Mouse (Mus musculus): ENCODE measurements around the gene Nr5a1. TPM values are rescaled to one million over a fixed set of nuclear protein-coding genes. Genes with fewer than 3 reads are reported as not detected.
A peak's percentile ranks its signal among the peaks of the same experiment; 100 is the strongest.

Gene Nr5a1
- polyA plus RNA-seq (2015; fragmentation: Nextera tagmentation; extraction: Ambion mirVana): 1.1 and 1.2 TPM in 2 replicates

GRCm38 (mm10) chr2:38714324-38714723, at the start of gene Nr5a1:
Nr5a1 (minus strand) TSS chr2:38714542.
- 86% methylated on average over 13 of the region's 13 CpGs for WGBS
- Histone ChIP-seq H3K27ac (no peak within 1 kb of the TSS), H3K4me2 (no peak within 1 kb of the TSS), H3K9ac (no peak within 1 kb of the TSS), H3K4me3 (replicated peaks) (no peak within 1 kb of the TSS), H3K27me3 (replicated peaks) (peaks cover 54% of the 10 kb centered on the region), H3K36me3 (no peaks in the 10 kb centered on the region), H3K4me1 (peaks cover 21% of the 10 kb centered on the region), H3K9me3 (no peaks in the 10 kb centered on the region)
- ATAC-seq (ENCODE audit: insufficient read depth, low FRiP score, low read depth): no peak

DNA sequence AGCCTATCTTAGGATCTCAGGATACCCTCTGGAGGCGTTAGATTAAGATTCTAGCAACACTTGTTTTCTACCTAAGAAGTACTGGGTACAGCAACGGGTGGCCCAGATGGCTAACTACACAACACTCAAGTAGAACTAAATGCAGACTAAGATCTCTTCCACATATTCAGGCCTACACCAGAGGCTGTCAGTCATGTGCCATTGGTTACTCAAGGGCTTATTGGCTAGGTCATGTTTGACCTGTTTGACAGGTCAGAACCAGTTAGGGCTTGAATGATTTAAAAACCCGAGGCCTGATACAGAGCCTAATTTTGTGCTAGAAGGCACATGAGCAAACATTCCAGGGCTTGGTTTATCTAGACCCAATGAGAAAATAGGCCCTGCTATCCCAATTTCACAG, 25.5 kb upstream of the Nr5a1 start:
- H3K27me3 ChIP-seq (replicated peaks): no peaks in the 10 kb centered on the region
- no peaks in the 10 kb centered on the region for H3K4me1 ChIP-seq
- no peaks in the 10 kb centered on the region for H3K36me3 ChIP-seq
- no peak overlapping the region for H3K27ac ChIP-seq
- no peak overlapping the region for H3K4me3 ChIP-seq (replicated peaks)
- 71% methylated on average over 3 of the region's 3 CpGs for WGBS
- no peak overlapping the region for H3K9ac ChIP-seq
- H3K9me3 ChIP-seq: no peaks in the 10 kb centered on the region
- H3K4me2 ChIP-seq: no peak overlapping the region
- ATAC-seq (ENCODE audit: insufficient read depth, low FRiP score, low read depth): 0 out of 2 replicates have a peak, but pooled peaks have one; percentile 58

GRCm38 (mm10) chr2:38739410-38739809, 25.1 kb upstream of the Nr5a1 start:
- Histone ChIP-seq H3K9me3 (no peaks in the 10 kb centered on the region), H3K9ac (no peak overlapping the region), H3K27me3 (replicated peaks) (no peaks in the 10 kb centered on the region), H3K4me1 (no peaks in the 10 kb centered on the region), H3K4me2 (no peak overlapping the region), H3K4me3 (replicated peaks) (no peak overlapping the region), H3K36me3 (no peaks in the 10 kb centered on the region), H3K27ac (no peak overlapping the region)
- peak; percentile 56; the same call in 1 of the 2 replicates for ATAC-seq (ENCODE audit: insufficient read depth, low FRiP score, low read depth)
- WGBS: 24% methylated on average over 7 of the region's 7 CpGs

DNA sequence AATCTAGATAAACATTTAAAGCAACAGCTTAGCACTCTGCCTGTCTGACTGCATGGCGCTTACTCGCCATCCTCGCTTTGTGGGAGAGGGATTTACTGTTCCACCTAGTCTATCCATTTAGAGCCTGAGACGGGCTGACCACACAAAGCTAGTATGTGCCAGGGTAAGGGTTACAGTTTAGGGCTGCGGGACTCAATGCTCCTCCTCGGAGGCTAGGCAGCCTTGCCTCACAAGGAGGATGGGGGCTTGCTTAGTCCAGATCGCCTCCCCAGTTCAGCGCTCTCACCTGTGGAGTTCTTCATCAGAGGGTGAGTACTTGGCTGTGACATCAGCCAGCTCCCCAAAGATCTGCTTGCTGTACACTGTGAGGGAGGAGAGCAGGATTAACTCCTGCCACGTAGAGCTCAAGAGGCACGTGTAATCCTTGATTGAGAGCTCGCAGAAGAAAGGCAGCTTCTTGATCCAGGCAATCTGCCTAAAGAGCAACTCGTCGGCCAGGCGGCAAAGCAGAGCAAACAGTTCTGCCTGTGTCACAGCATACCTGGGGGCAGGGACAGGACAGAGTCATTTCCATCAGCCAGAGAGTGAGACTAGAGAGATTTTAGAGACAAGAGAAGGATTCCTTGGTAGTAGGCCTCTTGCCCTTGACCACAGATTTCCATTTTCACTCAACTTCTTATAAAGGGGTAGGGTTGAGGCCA, 24.4 kb upstream of the Nr5a1 start:
- Histone ChIP-seq H3K9ac (no peak overlapping the region), H3K27ac (no peak overlapping the region), H3K9me3 (no peaks in the 10 kb centered on the region), H3K4me2 (no peak overlapping the region), H3K4me3 (replicated peaks) (no peak overlapping the region), H3K4me1 (no peaks in the 10 kb centered on the region), H3K27me3 (replicated peaks) (no peaks in the 10 kb centered on the region), H3K36me3 (no peaks in the 10 kb centered on the region)
- ATAC-seq (ENCODE audit: insufficient read depth, low FRiP score, low read depth): no peak
- 82% methylated on average over 14 of the region's 14 CpGs for WGBS

DNA sequence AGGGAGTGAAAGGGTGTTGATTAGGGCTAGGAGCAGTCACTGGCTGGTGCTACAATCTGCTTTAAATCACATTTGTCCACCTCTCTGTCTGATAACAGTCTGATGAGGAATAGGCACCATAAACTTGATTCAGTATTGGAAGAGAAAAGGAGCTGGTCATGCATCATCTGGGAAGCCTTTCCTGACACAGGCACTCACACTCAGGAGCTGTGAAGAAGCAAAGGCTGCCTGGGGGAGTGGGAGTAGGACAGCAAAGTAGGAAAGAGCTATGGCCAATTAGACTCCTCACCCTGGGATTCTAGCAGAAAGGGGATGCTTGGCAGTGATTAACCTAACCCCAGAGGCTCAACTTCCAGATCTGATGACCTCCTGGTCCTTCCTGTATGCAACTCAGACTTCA, 21.4 kb upstream of the Nr5a1 start:
- Histone ChIP-seq H3K9ac (no peak overlapping the region), H3K27ac (no peak overlapping the region), H3K4me3 (replicated peaks) (no peak overlapping the region), H3K4me1 (no peaks in the 10 kb centered on the region), H3K4me2 (no peak overlapping the region), H3K36me3 (no peaks in the 10 kb centered on the region), H3K9me3 (no peaks in the 10 kb centered on the region), H3K27me3 (replicated peaks) (no peaks in the 10 kb centered on the region)
- ATAC-seq (ENCODE audit: insufficient read depth, low FRiP score, low read depth): no peak

GRCm38 (mm10) chr2:38734721-38735120, 20.4 kb upstream of the Nr5a1 start:
- Histone ChIP-seq H3K36me3 (no peaks in the 10 kb centered on the region), H3K4me2 (no peak overlapping the region), H3K4me3 (replicated peaks) (no peak overlapping the region), H3K27me3 (replicated peaks) (no peaks in the 10 kb centered on the region), H3K4me1 (no peaks in the 10 kb centered on the region), H3K9ac (no peak overlapping the region), H3K9me3 (no peaks in the 10 kb centered on the region), H3K27ac (no peak overlapping the region)
- ATAC-seq (ENCODE audit: insufficient read depth, low FRiP score, low read depth): no peak
- 54% methylated on average over 5 of the region's 5 CpGs for WGBS

DNA sequence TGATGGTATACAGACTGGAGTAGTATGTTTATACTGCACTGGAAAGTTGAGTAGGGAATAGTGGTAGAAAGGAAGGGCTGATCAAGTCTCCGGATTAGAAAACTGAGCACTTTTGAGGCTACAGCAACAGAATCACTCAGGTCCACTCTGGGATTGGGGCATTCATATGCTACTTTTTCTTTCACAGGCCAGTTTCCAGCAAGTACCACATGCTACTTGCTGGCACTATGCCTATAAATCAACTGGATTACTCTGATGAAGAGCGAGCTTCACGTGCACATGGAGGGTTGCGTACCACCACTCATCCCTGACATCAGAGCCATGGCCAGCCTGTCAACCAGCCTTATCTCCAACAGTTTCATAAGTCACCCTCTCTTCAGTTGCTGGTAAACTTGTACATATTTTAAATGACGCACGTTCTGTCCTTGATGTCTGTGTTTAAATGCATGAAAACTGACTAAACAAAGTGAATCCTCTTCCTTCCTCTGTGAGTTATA, 16.0 kb upstream of the Nr5a1 start:
- no peaks in the 10 kb centered on the region for H3K9me3 ChIP-seq
- WGBS: 84% methylated on average over 6 of the region's 6 CpGs
- no peak overlapping the region for H3K27ac ChIP-seq
- no peak for ATAC-seq (ENCODE audit: insufficient read depth, low FRiP score, low read depth)
- no peaks in the 10 kb centered on the region for H3K4me1 ChIP-seq
- no peaks in the 10 kb centered on the region for H3K27me3 ChIP-seq (replicated peaks)
- H3K4me2 ChIP-seq: no peak overlapping the region
- H3K36me3 ChIP-seq: no peaks in the 10 kb centered on the region
- no peak overlapping the region for H3K4me3 ChIP-seq (replicated peaks)
- no peak overlapping the region for H3K9ac ChIP-seq

GRCm38 (mm10) chr2:38725427-38725826, 11.1 kb upstream of the Nr5a1 start:
- H3K27ac ChIP-seq: no peak overlapping the region
- H3K4me1 ChIP-seq: no peaks in the 10 kb centered on the region
- no peak overlapping the region for H3K4me2 ChIP-seq
- WGBS: 57% methylated on average over 3 of the region's 3 CpGs
- no peak overlapping the region for H3K9ac ChIP-seq
- no peaks in the 10 kb centered on the region for H3K9me3 ChIP-seq
- peak; percentile 68 for ATAC-seq (ENCODE audit: insufficient read depth, low FRiP score, low read depth)
- no peaks in the 10 kb centered on the region for H3K36me3 ChIP-seq
- no peaks in the 10 kb centered on the region for H3K27me3 ChIP-seq (replicated peaks)
- H3K4me3 ChIP-seq (replicated peaks): no peak overlapping the region

GRCm38 (mm10) chr2:38723378-38723777, 9.0 kb upstream of the Nr5a1 start:
- no peaks in the 10 kb centered on the region for H3K27me3 ChIP-seq (replicated peaks)
- H3K27ac ChIP-seq: no peak overlapping the region
- H3K36me3 ChIP-seq: no peaks in the 10 kb centered on the region
- 85% methylated on average over 4 of the region's 4 CpGs for WGBS
- H3K4me3 ChIP-seq (replicated peaks): no peak overlapping the region
- no peaks in the 10 kb centered on the region for H3K4me1 ChIP-seq
- H3K9ac ChIP-seq: no peak overlapping the region
- no peak for ATAC-seq (ENCODE audit: insufficient read depth, low FRiP score, low read depth)
- no peak overlapping the region for H3K4me2 ChIP-seq
- H3K9me3 ChIP-seq: no peaks in the 10 kb centered on the region

GRCm38 (mm10) chr2:38722076-38722475, 7.7 kb upstream of the Nr5a1 start:
- no peak overlapping the region for H3K4me3 ChIP-seq (replicated peaks)
- H3K4me1 ChIP-seq: no peaks in the 10 kb centered on the region
- H3K9me3 ChIP-seq: no peaks in the 10 kb centered on the region
- 58% methylated on average over 4 of the region's 4 CpGs for WGBS
- no peak overlapping the region for H3K9ac ChIP-seq
- no peak overlapping the region for H3K27ac ChIP-seq
- H3K4me2 ChIP-seq: no peak overlapping the region
- no peak for ATAC-seq (ENCODE audit: insufficient read depth, low FRiP score, low read depth)
- H3K36me3 ChIP-seq: no peaks in the 10 kb centered on the region
- H3K27me3 ChIP-seq (replicated peaks): no peaks in the 10 kb centered on the region

DNA sequence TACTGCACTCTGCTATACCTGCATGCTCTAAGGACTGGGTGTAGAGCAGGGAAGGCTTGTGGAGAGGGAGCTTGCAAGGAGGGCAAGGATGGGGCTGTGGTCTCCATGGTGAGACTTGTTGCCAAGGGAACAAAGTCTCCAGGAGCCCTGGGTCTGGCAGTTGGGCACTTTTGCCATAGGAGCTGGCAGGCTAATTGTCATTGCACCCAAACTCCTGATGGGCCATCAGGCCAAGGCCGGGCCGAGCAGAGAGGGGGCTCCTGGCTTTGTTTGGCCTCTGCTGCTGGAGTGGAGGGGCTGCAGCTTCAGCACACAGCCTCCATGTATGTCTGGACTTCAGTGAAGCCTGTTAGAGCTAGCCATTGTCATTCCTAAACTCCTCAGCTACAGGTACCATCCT, 6.3 kb upstream of the Nr5a1 start:
- WGBS: 80% methylated on average over 2 of the region's 2 CpGs
- no peak for ATAC-seq (ENCODE audit: insufficient read depth, low FRiP score, low read depth)
- H3K9ac ChIP-seq: no peak overlapping the region
- H3K4me3 ChIP-seq (replicated peaks): no peak overlapping the region
- no peaks in the 10 kb centered on the region for H3K27me3 ChIP-seq (replicated peaks)
- H3K27ac ChIP-seq: no peak overlapping the region
- H3K4me1 ChIP-seq: no peaks in the 10 kb centered on the region
- H3K36me3 ChIP-seq: no peaks in the 10 kb centered on the region
- no peak overlapping the region for H3K4me2 ChIP-seq
- H3K9me3 ChIP-seq: no peaks in the 10 kb centered on the region

DNA sequence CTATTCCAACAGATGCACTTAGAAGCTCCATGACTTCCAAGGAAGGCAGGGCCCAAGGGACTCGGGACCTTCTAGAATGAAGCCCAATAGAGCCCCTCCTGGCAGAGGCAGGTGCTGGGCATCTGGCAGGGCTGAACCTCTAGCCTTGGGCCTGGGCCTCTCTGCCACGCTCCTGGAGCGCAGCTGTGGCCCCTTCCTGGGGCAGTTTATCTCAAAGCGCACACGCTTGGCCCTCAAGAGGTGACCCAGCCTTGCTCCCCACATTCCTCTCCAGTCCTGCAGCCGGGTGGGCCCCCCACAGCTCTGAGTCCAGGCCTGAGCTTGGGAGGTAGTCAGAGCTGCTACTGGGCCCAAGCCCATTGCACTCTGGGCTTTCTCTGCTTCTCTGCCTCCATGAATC, 5.0 kb upstream of the Nr5a1 start:
- Histone ChIP-seq H3K4me2 (no peak overlapping the region), H3K9me3 (no peaks in the 10 kb centered on the region)
- WGBS: 60% methylated on average over 6 of the region's 6 CpGs

GRCm38 (mm10) chr2:38718676-38719075, 4.3 kb upstream of the Nr5a1 start:
- no peaks in the 10 kb centered on the region for H3K9me3 ChIP-seq
- H3K36me3 ChIP-seq: no peaks in the 10 kb centered on the region
- H3K4me2 ChIP-seq: no peak overlapping the region
- WGBS: 54% methylated on average over 8 of the region's 8 CpGs
- no peak for ATAC-seq (ENCODE audit: insufficient read depth, low FRiP score, low read depth)
- H3K4me1 ChIP-seq: no peaks in the 10 kb centered on the region
- H3K27ac ChIP-seq: no peak overlapping the region
- H3K9ac ChIP-seq: no peak overlapping the region
- H3K4me3 ChIP-seq (replicated peaks): no peak overlapping the region
- H3K27me3 ChIP-seq (replicated peaks): peaks cover 10% of the 10 kb centered on the region

More for the DNA sequence above, 5.0 kb upstream of the Nr5a1 start:
- Histone ChIP-seq H3K4me3 (replicated peaks) (no peak overlapping the region), H3K27ac (no peak overlapping the region), H3K9ac (no peak overlapping the region), H3K27me3 (replicated peaks) (peaks cover 3% of the 10 kb centered on the region), H3K4me1 (no peaks in the 10 kb centered on the region), H3K36me3 (no peaks in the 10 kb centered on the region)
- ATAC-seq (ENCODE audit: insufficient read depth, low FRiP score, low read depth): no peak

All from stomach, embryonic 15.5 days (tissue).